In the genomic region with DNA sequence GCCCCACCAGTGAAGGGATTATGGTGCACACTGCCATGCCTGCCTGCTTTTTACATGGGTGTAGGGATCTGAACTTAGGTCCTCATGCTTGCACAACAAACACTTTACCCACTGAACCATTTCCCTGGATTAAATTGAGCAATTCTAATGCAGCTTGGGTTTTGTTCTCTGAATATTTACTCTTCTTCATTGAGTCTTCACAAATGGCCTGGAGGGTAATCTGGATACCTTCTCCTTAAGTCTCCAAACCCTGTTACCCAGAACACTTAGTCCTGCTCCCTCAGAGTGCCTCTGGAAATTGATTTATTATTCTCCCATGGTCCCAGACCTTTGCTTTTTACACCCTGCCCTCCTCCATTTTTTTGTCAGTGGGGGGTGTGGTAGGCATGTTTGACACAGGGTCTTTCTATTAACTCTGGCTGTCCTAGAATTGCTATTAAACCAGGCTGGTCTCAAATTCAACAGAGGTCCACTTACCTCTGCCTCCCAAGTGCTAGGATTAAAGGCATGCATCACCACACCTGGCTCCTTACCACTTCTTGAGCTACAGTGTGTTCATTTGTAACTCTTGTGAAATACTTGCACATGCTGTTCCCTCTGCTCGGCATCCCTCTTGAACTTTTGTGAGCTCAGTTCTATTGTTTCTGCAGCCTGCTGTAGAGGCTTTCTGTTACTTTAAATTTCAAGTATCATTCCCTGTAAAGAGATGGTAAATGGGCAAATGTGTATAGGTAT, we compare ENCODE assay signal across 23 mouse cellular contexts.
DNase-seq lines count a peak whose midpoint lies in the region; ATAC-seq and TF ChIP-seq lines count a peak whose summit lies in the region.
"Had no signal": no experiment of that assay in that cellular context is flagged by ENCODE, and none has a peak within 500 bp of the region (broad histone marks: within the 10 kb centered on the region; RNA-seq: fewer than 3 reads in every experiment).

No protein-coding gene starts in this region.

- H3K9me3 ChIP-seq in liver, embryonic 12.5 days (replicated peaks), result no peaks in the 10 kb centered on the region
- no peaks in the 10 kb centered on the region for H3K9me3 ChIP-seq in lung, embryonic 15.5 days
- H3K9me3 ChIP-seq: embryonic facial prominence, embryonic 13.5 days; forebrain, embryonic 10.5 days; heart, embryonic 12.5 days; hindbrain, embryonic 10.5 days had no signal

- H3K4me1 ChIP-seq in liver, adult 2 months (ENCODE audit: control insufficient read depth, insufficient read depth, low read length), result no peaks in the 10 kb centered on the region; the same call in none of the 2 replicates
- H3K4me1 ChIP-seq in liver, embryonic 12.5 days, result no peaks in the 10 kb centered on the region
- no peaks in the 10 kb centered on the region for H3K4me1 ChIP-seq in lung, embryonic 15.5 days
- H3K4me1 ChIP-seq: embryonic facial prominence, embryonic 13.5 days; forebrain, embryonic 10.5 days; hindbrain, embryonic 10.5 days had no signal

- H3K9ac ChIP-seq in liver, adult 2 months (ENCODE audit: low read depth, low read length), result no peak overlapping the region
- no peak overlapping the region for H3K9ac ChIP-seq in liver, embryonic 12.5 days
- no peak overlapping the region for H3K9ac ChIP-seq in lung, embryonic 15.5 days
- H3K9ac ChIP-seq: embryonic facial prominence, embryonic 13.5 days; heart, embryonic 12.5 days; hindbrain, embryonic 14.5 days had no signal

- no peak overlapping the region for H3K4me2 ChIP-seq in liver, embryonic 12.5 days
- H3K4me2 ChIP-seq in lung, embryonic 15.5 days, result no peak overlapping the region
- H3K4me2 ChIP-seq: embryonic facial prominence, embryonic 13.5 days; heart, embryonic 12.5 days; hindbrain, embryonic 14.5 days had no signal

- no peak for TF ChIP-seq POLR2A in liver, adult 2 months (IDR thresholded peaks at IDR 0.05; ENCODE audit: extremely low read depth, insufficient read depth, low read length)

- H3K27ac ChIP-seq in liver, adult 2 months (replicated peaks; ENCODE audit: insufficient read depth, low read depth, low read length), result no peak overlapping the region
- H3K27ac ChIP-seq in liver, embryonic 12.5 days, result no peak overlapping the region
- no peak overlapping the region for H3K27ac ChIP-seq in lung, embryonic 15.5 days
- H3K27ac ChIP-seq: embryonic facial prominence, embryonic 13.5 days; forebrain, embryonic 10.5 days; gastrocnemius, adult 2 months; heart, adult 2 months; hindbrain, embryonic 10.5 days; hindbrain, embryonic 14.5 days had no signal

- no peak for ATAC-seq in liver, embryonic 12.5 days
- ATAC-seq in erythroblast, adult 5-6 weeks (replicated peaks; ENCODE audit: low FRiP score, poor library complexity, severe bottlenecking), result peak; percentile 39; the same call in 1 of the 2 replicates
- peak; percentile 62; the same call in 1 of the 2 replicates for ATAC-seq in lung, embryonic 15.5 days (ENCODE audit: borderline replicate concordance, extremely low read depth, low FRiP score, low TSS enrichment)
- ATAC-seq: activated CD4-positive, CD25-positive, alpha-beta regulatory T cell, adult 4 months; forebrain, embryonic 14.5 days had no signal

- H3K27me3 ChIP-seq in liver, adult 2 months (ENCODE audit: control insufficient read depth, insufficient read depth, low read length), result no peaks in the 10 kb centered on the region
- no peaks in the 10 kb centered on the region for H3K27me3 ChIP-seq in liver, embryonic 12.5 days (replicated peaks)
- no peaks in the 10 kb centered on the region for H3K27me3 ChIP-seq in lung, embryonic 15.5 days
- H3K27me3 ChIP-seq: CH12.LX; embryonic facial prominence, embryonic 13.5 days; heart, embryonic 12.5 days; Patski had no signal

- H3K36me3 ChIP-seq in liver, adult 2 months (ENCODE audit: control insufficient read depth, insufficient read depth, low read length), result no peaks in the 10 kb centered on the region
- no peaks in the 10 kb centered on the region for H3K36me3 ChIP-seq in liver, embryonic 12.5 days
- no peaks in the 10 kb centered on the region for H3K36me3 ChIP-seq in lung, embryonic 15.5 days
- H3K36me3 ChIP-seq: embryonic facial prominence, embryonic 13.5 days; forebrain, embryonic 10.5 days; heart, embryonic 12.5 days; hindbrain, embryonic 10.5 days had no signal

- no peak overlapping the region for H3K4me3 ChIP-seq in liver, adult 2 months (ENCODE audit: insufficient read depth, low read depth, low read length)
- H3K4me3 ChIP-seq in liver, embryonic 12.5 days, result no peak overlapping the region
- no peak overlapping the region for H3K4me3 ChIP-seq in lung, embryonic 15.5 days
- H3K4me3 ChIP-seq: embryonic facial prominence, embryonic 13.5 days; forebrain, embryonic 10.5 days; gastrocnemius, adult 2 months; heart, adult 2 months; heart, embryonic 12.5 days; hindbrain, embryonic 10.5 days had no signal

- DNase-seq in liver, adult 2 months (ENCODE audit: extremely low read depth, low read depth, low spot score), result peak; percentile 33
- peak; percentile 82 for DNase-seq in lung, postnatal 25 days (ENCODE audit: low spot score)
- DNase-seq in layer of hippocampus, adult 9-11 months, result no peak
- no peak for DNase-seq in kidney, postnatal 25 days
- DNase-seq: adrenal gland, adult 2 months; adrenal gland, postnatal 25 days; cerebellum, adult 9-11 months; cerebellum, postnatal 36 days; gastrocnemius, adult 2 months; gastrocnemius, postnatal 36 days; heart, adult 2 months had no signal

- no peaks in the 10 kb centered on the region for H3K79me2 ChIP-seq in liver, adult 2 months (ENCODE audit: control insufficient read depth, insufficient read depth, low read length)

- TF ChIP-seq CTCF in liver, adult 2 months (IDR thresholded peaks at IDR 0.05; ENCODE audit: low read depth, low read length), result no peak

- WGBS in liver, adult 2 months, result 51% methylated on average over 1 of the region's 1 CpGs
- 68% methylated on average over 1 of the region's 1 CpGs for WGBS in liver, embryonic 12.5 days (ENCODE audit: insufficient replicate concordance)
- 67% methylated on average over 1 of the region's 1 CpGs for WGBS in lung, embryonic 15.5 days

Comparison
In these comparisons a context has a peak if more than half of its experiments do, and no peak if none do; other contexts are left out.
1. DNase-seq: peak in liver, adult 2 months (single experiment) and lung, postnatal 25 days (single experiment); none in layer of hippocampus, adult 9-11 months (single experiment) and kidney, postnatal 25 days (0 of 2).